Mouse (Mus musculus) liver, postnatal 0 days (tissue): ENCODE results near the gene Syt7.

Experiments
- CTCF ChIP-seq: sonication (generic); IDR thresholded peaks from 2 replicates; pipeline ENCODE4 v1.5.1; 2016; ENCODE audit warnings: antibody characterized with exemption, low read depth
- EP300 ChIP-seq: IDR thresholded peaks from 2 replicates; pipeline ENCODE4 v1.6.1; 2016; ENCODE audit warnings: antibody characterized with exemption, low read depth, mild to moderate bottlenecking

DNA sequence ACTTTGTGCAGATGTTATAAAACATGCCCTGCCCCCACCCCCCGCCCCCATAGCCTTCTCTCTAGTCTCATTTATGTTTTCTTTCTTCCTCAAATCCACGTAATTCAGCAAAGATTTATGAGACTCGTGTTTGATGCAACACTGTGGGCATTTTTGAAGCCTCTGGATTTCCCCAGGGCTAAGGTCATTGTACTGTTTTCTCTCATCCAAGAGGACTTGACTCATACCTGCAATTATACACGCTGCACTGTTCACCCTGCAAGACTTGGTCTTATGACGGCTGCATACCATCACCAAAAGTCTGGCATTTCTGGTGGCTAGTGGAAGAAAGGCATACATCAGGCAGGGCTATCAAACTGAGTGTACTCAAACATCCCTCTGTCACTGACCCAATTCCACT lies 8.9 kb upstream of the Syt7 start:
- TF ChIP-seq EP300 (no peak), CTCF (no peak)
